Mouse (Mus musculus): ENCODE data around the gene Ogfrl1.
"Not testable (repeated sequence)": the region's sequence is repeated elsewhere in the genome, so short reads cannot be mapped to it uniquely, and the experiment has no call there.

Gene Ogfrl1

DNA sequence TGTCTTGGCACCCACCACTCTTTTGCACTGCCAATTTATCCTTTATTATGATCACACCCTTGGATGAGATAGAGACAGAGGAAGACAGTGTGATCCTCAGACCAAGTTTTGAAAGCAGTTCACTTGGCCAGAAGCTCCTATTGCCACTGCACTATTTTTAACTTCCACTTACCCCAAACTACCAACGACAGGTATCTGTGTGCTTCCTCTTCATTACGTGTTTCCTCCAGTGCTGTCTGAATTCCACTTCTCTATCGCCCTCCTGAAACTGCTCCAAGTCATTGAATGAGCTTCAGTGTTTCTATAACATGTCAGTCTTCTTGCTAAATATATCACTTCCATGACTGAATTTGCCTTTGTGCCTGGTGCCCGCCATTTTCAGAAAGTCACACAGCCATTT is at the start of gene Ogfrl1:
Gene Ogfrl1, minus strand, starts transcription at position 150 of the 400 bp plus-strand sequence.
- no peak for DNase-seq (ENCODE audit: low read depth)

DNA sequence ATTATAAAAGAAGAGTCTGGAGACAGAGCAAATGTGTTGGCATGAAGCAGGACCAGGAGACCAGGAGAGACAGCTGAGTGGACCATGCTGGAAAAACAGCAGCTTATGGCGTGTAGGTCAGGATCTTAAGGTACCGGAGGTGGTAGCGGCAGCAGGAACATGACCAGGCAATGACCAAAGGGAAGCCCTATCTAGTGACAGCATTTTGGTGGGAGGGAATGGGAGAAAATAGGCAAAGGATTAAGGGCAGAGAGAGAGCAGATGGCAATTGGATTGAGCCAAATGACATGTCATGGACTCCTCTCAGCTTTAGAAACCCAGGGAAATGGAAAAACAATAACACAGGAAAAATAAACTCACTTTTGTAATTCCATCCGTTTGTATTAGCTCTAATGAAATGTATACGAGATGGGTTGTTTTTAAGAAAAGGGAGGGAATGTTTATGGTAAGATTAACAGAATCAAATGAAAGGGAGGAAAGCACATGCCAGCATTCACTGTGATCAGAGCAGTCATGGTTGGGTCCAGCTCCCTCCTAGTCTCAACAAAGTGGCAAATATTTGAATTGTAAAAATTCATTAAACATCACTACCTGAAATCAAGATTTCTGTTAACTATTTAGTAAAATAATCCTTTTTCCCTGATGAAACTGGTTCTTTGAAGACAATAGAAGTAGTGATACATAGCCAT is 48.3 kb upstream of the Ogfrl1 start:
- DNase-seq (ENCODE audit: low read depth): no peak

GRCm38 (mm10) chr1:23433612-23434011 is 36.0 kb upstream of the Ogfrl1 start:
- DNase-seq (ENCODE audit: low read depth): peak; percentile 30

GRCm38 (mm10) chr1:23426447-23426846 is 28.9 kb upstream of the Ogfrl1 start:
- no peak for DNase-seq (ENCODE audit: low read depth)

GRCm38 (mm10) chr1:23418941-23419340 is 21.4 kb upstream of the Ogfrl1 start:
- DNase-seq (ENCODE audit: low read depth): no peak

- no peak for DNase-seq (ENCODE audit: low read depth)
Measured at GRCm38 (mm10) chr1:23418059-23418458, 20.5 kb upstream of the Ogfrl1 start.

DNA sequence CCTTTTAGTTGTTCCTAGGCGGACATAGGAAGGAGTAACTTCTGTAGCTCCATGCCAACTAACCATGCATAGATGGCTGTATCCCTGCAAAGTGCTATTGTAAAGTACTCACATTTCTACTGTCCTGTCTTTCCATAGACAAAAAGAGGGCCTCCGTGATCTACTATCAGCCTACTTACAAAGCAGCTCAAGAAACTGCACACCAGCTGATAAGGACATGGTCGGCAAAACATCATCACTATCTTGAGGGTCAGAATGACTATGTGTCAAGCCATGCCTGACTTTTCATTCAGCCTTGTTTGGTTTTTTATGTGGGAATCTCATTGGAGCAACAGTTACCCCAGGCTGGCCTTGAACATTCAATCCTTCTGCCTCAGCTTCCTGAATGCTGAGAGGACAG is 20.0 kb upstream of the Ogfrl1 start:
- DNase-seq (ENCODE audit: low read depth): no peak

GRCm38 (mm10) chr1:23411533-23411932 is 14.0 kb upstream of the Ogfrl1 start:
- DNase-seq (ENCODE audit: low read depth): no peak

DNA sequence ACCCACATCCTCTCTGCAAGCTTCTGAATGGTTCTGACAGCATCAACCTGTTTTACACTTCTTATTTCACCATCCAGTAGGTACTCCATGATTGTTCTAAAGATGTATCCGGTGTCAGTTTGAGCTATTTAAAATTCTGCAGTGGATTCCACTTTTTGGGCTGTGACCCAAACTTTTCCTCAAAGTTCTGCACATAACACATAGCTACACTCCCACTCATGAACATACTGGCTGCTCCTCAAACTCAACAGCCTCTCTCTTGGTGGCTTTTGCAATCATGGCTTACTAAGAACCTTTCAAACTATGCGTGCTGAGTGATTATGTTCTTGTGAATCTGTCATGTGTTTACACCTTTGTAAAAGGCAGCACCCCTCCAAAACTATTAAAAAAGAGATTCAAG is 12.4 kb upstream of the Ogfrl1 start:
- no peak for DNase-seq (ENCODE audit: low read depth)

- no peak for DNase-seq (ENCODE audit: low read depth)
Measured at GRCm38 (mm10) chr1:23402401-23402800, 4.8 kb upstream of the Ogfrl1 start.

GRCm38 (mm10) chr1:23399552-23399951 is 2.0 kb upstream of the Ogfrl1 start:
- DNase-seq (ENCODE audit: low read depth): no peak

GRCm38 (mm10) chr1:23394356-23394755 is 3.2 kb downstream of the Ogfrl1 start:
- not testable (repeated sequence) for DNase-seq (ENCODE audit: low read depth)

GRCm38 (mm10) chr1:23391744-23392143 is 5.8 kb downstream of the Ogfrl1 start:
- DNase-seq (ENCODE audit: low read depth): no peak

DNA sequence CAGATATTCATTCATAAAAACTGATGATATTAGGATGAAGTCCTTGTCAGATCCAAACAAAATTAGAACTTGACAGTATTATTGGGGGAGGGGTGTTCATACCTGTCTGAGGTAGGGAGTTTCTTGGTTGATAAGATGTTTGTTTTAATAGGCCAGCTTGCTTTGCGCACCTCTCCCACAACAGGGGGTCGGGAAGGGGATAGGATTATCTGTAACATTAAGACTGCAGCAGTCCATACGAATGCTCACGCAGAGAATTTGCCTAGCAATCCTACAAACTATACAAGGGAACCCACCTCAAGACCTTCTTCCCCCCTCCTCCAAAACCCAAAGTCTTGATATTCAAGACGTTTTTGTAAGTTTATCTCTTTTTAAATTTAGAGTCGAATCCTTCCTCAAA is 13.2 kb downstream of the Ogfrl1 start:
- no peak for DNase-seq (ENCODE audit: low read depth)

GRCm38 (mm10) chr1:23382806-23383653 is 14.5 kb downstream of the Ogfrl1 start:
- peak; percentile 90 for DNase-seq (ENCODE audit: low read depth)

DNA sequence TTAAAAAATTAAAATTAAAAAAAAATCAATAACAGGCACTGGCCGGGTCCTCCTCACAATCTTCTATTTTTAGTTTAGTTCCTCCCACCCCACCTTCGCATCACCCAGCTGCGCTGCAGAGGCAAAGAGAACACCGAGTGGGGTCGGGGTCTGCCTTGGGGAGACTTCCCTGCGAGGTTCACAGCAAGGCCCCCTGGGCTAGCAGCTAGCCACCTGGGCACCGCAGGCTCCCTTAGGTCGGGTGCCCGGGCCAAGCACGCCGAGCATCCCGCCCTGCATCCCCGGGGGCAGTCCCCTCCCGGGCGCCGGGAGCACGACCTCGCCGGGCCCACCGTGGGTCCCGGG is 15.1 kb downstream of the Ogfrl1 start:
- no peak for DNase-seq (ENCODE audit: low read depth)

GRCm38 (mm10) chr1:23382037-23382436 is 15.5 kb downstream of the Ogfrl1 start:
- DNase-seq (ENCODE audit: low read depth): no peak

GRCm38 (mm10) chr1:23379911-23380740 is 17.4 kb downstream of the Ogfrl1 start:
- DNase-seq (ENCODE audit: low read depth): no peak

GRCm38 (mm10) chr1:23379321-23379720 is 18.3 kb downstream of the Ogfrl1 start:
- no peak for DNase-seq (ENCODE audit: low read depth)

DNA sequence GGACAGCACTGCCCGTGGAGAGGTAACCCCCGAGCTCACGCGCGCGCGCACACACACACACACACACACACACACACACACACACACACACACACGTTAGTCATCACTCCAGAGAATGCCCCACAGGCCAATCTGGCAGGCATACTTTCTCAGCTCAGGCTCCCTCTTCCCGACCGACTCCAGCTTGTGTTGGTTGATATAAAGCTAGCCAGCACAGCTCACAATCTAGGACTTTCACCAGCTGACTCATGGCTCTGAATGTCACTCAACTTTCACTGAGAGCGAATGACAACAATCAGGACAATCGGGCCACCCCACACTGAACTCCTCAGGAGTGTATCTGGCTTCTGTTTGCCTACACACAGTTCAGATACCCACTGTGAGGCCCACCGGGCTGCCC is 20.0 kb downstream of the Ogfrl1 start:
- no peak for DNase-seq (ENCODE audit: low read depth)

DNA sequence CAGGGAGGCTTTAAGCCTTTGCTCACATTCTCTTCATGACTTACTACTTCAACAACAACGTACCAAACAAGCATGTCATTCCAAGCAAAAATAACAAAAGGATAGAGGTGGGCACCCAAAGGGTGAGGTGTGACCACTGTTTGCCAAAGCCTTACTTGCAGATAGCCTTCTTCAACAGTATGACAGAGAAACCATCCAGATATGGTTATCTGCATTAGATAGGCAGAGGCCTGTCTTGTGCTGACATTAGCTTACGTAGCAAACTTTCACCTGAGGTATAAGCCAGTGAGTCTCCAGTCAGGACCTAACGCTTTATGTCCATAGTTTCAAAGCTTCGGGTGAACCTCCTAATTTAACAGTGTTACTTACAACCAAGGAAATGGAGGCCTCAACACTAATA is 23.4 kb downstream of the Ogfrl1 start:
- DNase-seq (ENCODE audit: low read depth): no peak

- DNase-seq (ENCODE audit: low read depth): no peak
Measured at GRCm38 (mm10) chr1:23365614-23366013, 32.0 kb downstream of the Ogfrl1 start.

GRCm38 (mm10) chr1:23352895-23353294 is 44.7 kb downstream of the Ogfrl1 start:
- DNase-seq (ENCODE audit: low read depth): no peak

Data from c-Kit-positive CD71-negative TER-119-negative erythroid progenitor cells, embryonic 14.5 days (primary cell).